Mouse (Mus musculus): ENCODE measurements around the gene Ccnc.

Ccnc gene

GRCm38 (mm10) chr4:21727615-21728165 lies at the start of gene Ccnc:
Gene Ccnc, plus strand, starts transcription at chr4:21727701.
- DNase-seq (ENCODE audit: low read depth, low spot score) = peak; percentile 80

- no peak for DNase-seq (ENCODE audit: low read depth, low spot score)
Observed at GRCm38 (mm10) chr4:21678101-21678974, 49.2 kb upstream of the Ccnc start.

- no peak for DNase-seq (ENCODE audit: low read depth, low spot score)
Observed at GRCm38 (mm10) chr4:21678975-21679623, 48.4 kb upstream of the Ccnc start.

GRCm38 (mm10) chr4:21679624-21680480 lies 47.6 kb upstream of the Ccnc start:
- no peak for DNase-seq (ENCODE audit: low read depth, low spot score)

GRCm38 (mm10) chr4:21680971-21681370 lies 46.5 kb upstream of the Ccnc start:
- no peak for DNase-seq (ENCODE audit: low read depth, low spot score)

- DNase-seq (ENCODE audit: low read depth, low spot score) = no peak
Observed at GRCm38 (mm10) chr4:21682421-21683150, 44.9 kb upstream of the Ccnc start.

GRCm38 (mm10) chr4:21684341-21684970 lies 43.0 kb upstream of the Ccnc start:
- no peak for DNase-seq (ENCODE audit: low read depth, low spot score)

- no peak for DNase-seq (ENCODE audit: low read depth, low spot score)
Observed at GRCm38 (mm10) chr4:21685595-21686091, 41.9 kb upstream of the Ccnc start, which contains the start of gene Prdm13. Gene Prdm13, minus strand, starts transcription at chr4:21685963.

- no peak for DNase-seq (ENCODE audit: low read depth, low spot score)
Observed at GRCm38 (mm10) chr4:21686416-21686815, 41.1 kb upstream of the Ccnc start.

- no peak for DNase-seq (ENCODE audit: low read depth, low spot score)
Observed at GRCm38 (mm10) chr4:21686934-21687333, 40.6 kb upstream of the Ccnc start.

GRCm38 (mm10) chr4:21687783-21688702 lies 39.5 kb upstream of the Ccnc start:
- DNase-seq (ENCODE audit: low read depth, low spot score) = no peak

- DNase-seq (ENCODE audit: low read depth, low spot score) = no peak
Observed at GRCm38 (mm10) chr4:21688703-21689200, 38.7 kb upstream of the Ccnc start.

GRCm38 (mm10) chr4:21689492-21689941 lies 38.0 kb upstream of the Ccnc start:
- no peak for DNase-seq (ENCODE audit: low read depth, low spot score)

- DNase-seq (ENCODE audit: low read depth, low spot score) = no peak
Observed at GRCm38 (mm10) chr4:21690221-21690620, 37.3 kb upstream of the Ccnc start.

GRCm38 (mm10) chr4:21695638-21696254 lies 31.8 kb upstream of the Ccnc start:
- no peak for DNase-seq (ENCODE audit: low read depth, low spot score)

GRCm38 (mm10) chr4:21705046-21705445 lies 22.5 kb upstream of the Ccnc start:
- no peak for DNase-seq (ENCODE audit: low read depth, low spot score)

- peak; percentile 25 for DNase-seq (ENCODE audit: low read depth, low spot score)
Observed at GRCm38 (mm10) chr4:21712147-21712546, 15.4 kb upstream of the Ccnc start.

- DNase-seq (ENCODE audit: low read depth, low spot score) = no peak
Observed at GRCm38 (mm10) chr4:21722752-21723334, 4.7 kb upstream of the Ccnc start.
